Mouse (Mus musculus) right cerebral cortex, postnatal 14 days (tissue): ENCODE results near the gene Vash2.
A peak's percentile ranks its signal among the peaks of the same experiment; 100 is the strongest.
"Not testable (repeated sequence)": the region's sequence is repeated elsewhere in the genome, so short reads cannot be mapped to it uniquely, and the experiment has no call there.

ENCODE experiments used
- DNase-seq: peaks from one replicate; pipeline ENCODE4 v3.0.0; 2022

The Vash2 gene

GRCm38 (mm10) chr1:190974833-190975232 lies 4.3 kb downstream of the Vash2 start:
- no peak for DNase-seq

GRCm38 (mm10) chr1:190974191-190974590 lies 4.9 kb downstream of the Vash2 start:
- no peak for DNase-seq

DNA sequence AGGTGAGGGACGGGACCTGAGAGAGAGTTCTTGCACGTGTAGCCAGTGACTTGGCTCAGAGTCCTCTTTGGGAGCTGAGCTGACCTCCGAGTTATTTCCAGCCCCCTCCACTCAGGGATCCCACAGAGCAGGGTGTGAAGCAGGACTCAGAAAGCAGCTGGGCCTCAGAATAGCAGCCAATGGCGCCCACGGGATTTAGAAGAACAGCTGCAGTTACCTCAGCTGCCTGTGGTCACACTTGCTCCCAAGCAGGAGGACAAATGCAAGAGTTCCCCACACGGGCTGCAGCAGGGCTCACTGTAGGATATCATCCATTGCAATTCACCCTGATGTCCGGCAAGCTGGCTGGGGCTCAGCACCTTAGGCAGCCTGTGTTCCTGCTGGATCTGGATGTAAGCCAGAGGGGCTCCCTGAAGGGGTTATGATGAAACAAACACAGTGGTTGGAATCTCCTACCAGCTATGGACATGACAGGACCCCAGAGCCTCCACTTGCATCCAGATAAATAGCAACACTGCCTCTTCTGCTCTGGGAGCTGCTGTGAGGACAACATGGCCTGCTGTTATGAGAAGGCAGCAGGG lies 6.4 kb downstream of the Vash2 start:
- DNase-seq: peak; percentile 22

DNA sequence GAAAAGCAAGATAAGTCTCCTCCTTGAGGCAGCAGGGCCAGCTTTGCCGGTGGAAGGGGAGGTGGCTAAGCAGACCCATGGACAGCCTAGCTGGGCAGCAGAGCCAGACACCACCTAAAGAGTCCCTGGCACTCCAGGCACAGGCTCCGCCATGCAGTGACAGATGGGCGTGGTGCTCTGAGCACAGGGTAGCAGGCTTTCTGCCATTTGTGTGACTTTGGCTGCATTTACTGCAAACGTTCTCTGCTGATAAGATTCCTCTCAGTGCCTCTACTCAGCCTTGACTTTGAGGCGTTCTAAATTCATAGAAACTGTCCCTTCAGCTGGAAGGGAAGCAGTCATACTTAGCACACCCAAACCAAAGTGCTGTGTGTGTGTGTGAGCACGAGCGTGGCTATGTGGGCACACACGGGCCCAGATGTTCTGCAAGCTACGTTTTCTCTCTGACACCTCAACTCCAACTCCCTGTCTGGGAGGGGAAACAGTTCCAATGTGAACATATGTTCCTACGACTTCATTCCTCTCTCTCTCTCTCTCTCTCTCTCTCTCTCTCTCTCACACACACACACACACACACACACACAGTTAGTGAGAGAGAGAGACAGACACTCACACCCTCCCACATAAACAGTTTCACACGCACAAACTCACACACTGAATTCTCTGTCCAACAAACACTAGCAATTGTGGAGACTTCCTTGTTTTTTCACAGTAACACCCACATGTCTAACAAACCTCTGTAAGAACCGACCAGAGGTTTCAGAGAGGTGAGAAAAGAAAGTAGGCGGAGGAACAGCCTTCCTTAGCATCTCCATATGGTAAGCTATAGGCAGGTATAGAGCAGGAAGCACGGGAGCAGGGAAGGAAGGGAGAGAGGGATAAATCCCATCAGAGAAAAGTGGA lies 7.1 kb downstream of the Vash2 start:
- no peak for DNase-seq

DNA sequence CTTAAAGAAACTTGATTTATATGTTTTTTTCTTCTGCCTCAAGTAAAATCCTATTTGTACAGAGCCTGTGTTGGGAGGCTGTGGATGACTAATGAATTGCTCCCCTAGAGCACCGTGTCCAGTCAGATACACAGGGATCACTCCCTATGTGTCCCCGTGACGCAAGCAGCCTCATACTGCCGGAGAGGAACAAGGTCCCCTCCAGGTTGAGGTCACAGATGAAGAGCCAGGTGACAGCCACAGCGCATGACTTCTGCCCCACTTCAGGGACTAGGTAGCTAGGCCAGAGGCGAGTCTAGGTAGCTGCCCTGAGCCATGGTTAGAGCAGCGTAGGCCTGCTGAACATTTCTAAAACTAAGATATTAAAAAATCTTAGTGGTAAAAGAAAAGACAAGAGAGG lies 11.1 kb downstream of the Vash2 start:
- no peak for DNase-seq

- no peak for DNase-seq
Measured at GRCm38 (mm10) chr1:190964992-190965780, 13.9 kb downstream of the Vash2 start.

DNA sequence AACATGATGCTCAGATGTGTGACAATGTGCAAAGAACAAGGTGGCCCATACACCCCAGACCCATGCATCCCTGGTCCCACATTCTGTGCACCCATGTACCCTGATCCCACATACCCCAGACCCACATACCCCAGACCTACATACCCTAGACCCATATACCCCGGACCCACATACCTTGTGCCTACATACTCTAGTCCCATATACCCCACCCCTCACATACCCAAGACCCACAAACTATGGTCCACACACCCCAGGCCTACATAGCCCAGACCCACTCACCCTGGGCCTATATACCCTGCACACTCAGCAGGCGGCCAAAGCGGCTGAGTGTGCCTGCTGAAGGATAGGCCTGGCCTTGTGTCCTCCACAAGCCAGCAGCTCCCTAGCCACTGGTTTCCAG lies 16.3 kb downstream of the Vash2 start:
- no peak for DNase-seq

GRCm38 (mm10) chr1:190958821-190959220 lies 20.3 kb downstream of the Vash2 start:
- no peak for DNase-seq

- DNase-seq: no peak
Measured at GRCm38 (mm10) chr1:190953009-190953408, 26.1 kb downstream of the Vash2 start.

DNA sequence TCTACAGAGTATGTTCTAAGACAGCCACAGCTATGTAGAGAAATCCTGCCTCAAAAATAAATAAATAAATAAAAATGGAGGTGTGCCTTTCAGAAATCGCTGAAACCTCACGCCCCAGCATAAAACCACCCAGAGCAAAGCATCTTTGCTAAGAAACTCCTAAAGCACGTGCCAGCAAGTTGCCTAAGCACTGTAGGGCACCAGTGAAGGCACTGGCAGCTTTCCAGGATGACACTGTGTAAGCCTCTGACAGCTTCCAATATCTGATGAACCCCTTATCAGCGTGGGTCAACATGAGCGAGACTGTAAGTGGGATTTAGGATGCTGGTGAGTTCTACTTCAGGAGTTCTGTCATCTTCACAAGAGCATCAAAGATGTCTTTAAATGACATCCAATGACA lies 28.1 kb downstream of the Vash2 start:
- no peak for DNase-seq

DNA sequence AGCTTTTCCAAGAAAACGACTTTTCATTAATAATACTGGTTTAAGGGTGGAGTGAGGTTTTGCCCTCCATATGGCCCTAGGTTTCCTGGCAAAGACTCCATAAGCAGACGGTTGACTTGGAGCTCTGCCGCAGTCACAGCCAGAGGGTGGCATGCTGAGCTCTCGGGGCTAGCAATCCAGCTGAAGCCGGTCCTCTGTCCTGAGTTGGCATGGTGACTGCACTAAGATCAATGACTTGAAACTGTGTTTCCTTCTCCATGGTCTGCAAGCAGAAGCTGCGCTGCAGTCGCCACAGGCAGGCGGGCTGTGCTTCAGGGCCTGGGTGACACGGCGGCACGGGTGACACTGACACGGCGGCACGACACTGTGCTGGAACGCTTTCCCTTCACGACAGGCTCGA lies 30.2 kb downstream of the Vash2 start:
- DNase-seq: no peak

GRCm38 (mm10) chr1:190948439-190948838 lies 30.7 kb downstream of the Vash2 start:
- DNase-seq: no peak

GRCm38 (mm10) chr1:190947986-190948385 lies 31.1 kb downstream of the Vash2 start:
- DNase-seq: no peak

GRCm38 (mm10) chr1:190944109-190944760 lies 34.9 kb downstream of the Vash2 start:
- peak; percentile 73 for DNase-seq

- DNase-seq: no peak
Measured at GRCm38 (mm10) chr1:190939803-190940202, 39.3 kb downstream of the Vash2 start.

DNA sequence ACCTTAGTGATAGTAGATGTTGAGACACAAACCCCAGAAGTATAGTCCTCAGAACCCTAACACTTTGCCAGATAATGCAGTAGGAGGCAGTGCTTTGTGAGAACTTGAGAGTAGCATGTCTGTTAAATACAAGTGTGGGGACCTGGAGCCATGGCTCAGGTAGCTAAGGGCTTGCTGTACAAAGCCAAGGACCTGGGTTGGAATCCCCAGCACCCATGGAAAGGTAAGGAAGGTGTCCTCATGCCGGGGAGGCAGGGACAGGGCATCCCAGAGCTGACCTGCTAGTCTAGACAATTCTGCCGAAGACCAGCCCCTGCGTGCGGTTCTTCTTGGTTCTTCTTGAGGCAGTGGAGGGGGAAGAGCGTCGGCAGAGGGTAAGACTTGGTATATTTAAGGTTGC lies 48.9 kb downstream of the Vash2 start:
- no peak for DNase-seq

- DNase-seq: peak; percentile 24
Measured at GRCm38 (mm10) chr1:190929010-190929695, 49.9 kb downstream of the Vash2 start.

- DNase-seq: peak; percentile 96
Measured at GRCm38 (mm10) chr1:190928370-190929009, 50.6 kb downstream of the Vash2 start.

GRCm38 (mm10) chr1:190927751-190928369 lies 51.2 kb downstream of the Vash2 start:
- no peak for DNase-seq

- DNase-seq: no peak
Measured at GRCm38 (mm10) chr1:190927311-190927710, 51.8 kb downstream of the Vash2 start.

- DNase-seq: not testable (repeated sequence)
Measured at GRCm38 (mm10) chr1:190924812-190925211, 54.3 kb downstream of the Vash2 start, which contains the start of gene Angel2. TSS of gene Angel2 (plus strand) at chr1:190925112.
